Mouse (Mus musculus) monocyte, adult 2 months (primary cell): ENCODE results near the gene Mfng.

ENCODE experiments used
- DNase-seq, 2 experiments: peaks; one replicate each; pipeline ENCODE4 v3.0.0; 2022; ENCODE audit warnings: low spot score in 2 of 2, low read depth in 1 of 2

The Mfng gene

GRCm38 (mm10) chr15:78773290-78773729, at the start of gene Mfng:
TSS of gene Mfng (minus strand) at chr15:78773475.
- peak; percentile 37 to 77 for DNase-seq

DNA sequence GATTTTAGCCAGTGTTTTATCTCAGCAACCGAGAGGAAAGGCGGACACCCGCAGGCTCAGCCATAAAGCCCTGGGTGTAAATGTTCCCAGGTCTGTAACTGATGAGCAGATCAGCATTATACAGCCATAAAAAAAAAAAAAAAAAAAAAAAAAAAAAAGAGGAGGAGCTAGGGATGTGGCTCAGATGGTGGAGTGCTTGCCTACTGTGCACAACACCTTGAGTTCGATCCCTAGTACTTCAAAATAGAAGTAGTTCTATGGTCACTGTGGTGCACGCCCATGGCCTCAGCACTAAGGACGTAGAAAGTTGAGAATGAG, 42.8 kb upstream of the Mfng start:
- no peak for DNase-seq

DNA sequence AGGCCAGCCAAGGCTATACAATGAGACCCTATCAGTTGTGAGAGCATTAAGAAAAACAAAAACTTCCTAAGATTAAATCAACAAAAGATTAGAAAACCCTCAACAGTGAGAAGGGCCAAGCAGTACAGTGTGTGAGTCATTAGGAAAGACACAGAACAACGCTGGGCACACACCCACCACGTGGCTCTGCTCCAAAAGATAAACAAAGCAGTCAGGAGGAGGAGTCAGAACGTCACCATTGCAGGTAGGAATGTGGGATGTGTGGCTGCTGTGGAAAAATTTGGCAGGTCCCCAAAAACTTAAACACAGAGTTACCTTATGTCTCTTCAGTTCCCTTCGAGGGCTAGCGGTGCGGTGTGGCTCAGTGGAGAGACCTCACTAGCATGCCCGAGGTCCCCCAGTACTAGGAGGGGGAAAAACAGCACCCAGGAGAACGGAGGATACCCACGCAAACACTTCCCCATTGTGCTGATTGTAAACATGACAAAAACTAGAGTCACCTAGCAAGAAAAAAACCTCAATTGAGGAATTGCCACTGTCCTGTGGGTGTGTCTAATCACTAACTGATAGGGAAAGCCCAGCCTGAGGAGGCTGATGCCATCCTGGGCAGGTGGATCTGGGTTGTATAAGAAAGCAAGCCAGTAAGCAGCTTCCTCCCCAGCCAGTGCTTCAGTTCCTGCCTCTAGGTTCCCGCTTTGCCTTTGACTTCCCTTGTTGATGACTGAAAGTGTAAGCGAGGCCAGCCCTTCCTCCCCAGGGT, 42.2 kb upstream of the Mfng start:
- peak in 1 of 2 experiments; percentile 45 for DNase-seq

GRCm38 (mm10) chr15:78813603-78814002, 40.3 kb upstream of the Mfng start:
- no peak for DNase-seq

DNA sequence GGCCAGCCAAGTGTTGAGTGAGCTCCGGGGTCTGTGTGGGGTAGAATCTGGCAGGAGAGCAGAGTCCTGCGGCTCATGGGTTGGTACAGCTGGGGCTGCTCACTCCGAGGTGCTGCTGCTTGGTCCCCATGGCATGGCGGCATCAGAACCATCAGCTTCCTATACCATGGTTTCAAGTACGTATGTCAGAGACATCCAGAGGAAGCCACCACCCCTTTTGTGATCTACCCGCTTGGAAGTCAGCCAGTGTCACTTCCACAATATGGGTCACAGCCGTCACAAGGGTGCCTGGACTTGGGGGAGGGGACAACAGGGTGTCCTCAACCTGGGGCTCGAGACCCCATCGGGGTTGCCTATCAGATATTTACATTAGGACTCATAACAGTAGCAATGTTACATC, 36.9 kb upstream of the Mfng start:
- peak; percentile 58 to 71 for DNase-seq

GRCm38 (mm10) chr15:78809739-78810138, 36.5 kb upstream of the Mfng start:
- DNase-seq: no peak

DNA sequence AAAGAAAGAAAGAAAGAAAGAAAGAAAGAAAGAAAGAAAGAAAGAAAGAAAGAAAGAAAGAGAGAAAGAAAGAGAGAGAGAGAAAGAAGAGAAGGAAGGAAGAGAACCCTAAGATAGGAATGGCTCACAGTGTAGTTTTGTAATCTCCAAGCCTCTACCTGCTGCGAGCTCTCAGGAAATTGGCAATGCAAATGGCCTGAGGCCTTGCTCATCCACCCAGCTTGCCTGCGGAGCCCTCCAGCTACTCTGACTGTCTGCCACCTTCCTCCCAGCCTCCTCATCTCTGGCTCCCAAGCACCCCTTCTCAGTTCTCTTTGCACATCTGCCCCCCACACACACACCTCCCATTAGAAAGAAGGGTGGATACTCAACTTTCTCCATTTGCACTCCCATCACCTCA, 35.7 kb upstream of the Mfng start:
- no peak for DNase-seq

GRCm38 (mm10) chr15:78807141-78807540, 33.9 kb upstream of the Mfng start:
- DNase-seq: no peak

GRCm38 (mm10) chr15:78806614-78807013, 33.3 kb upstream of the Mfng start:
- DNase-seq: no peak

- DNase-seq: no peak
These were observed 32.1 kb upstream of the Mfng start for GRCm38 (mm10) chr15:78805351-78805750.

GRCm38 (mm10) chr15:78804326-78804725, 31.1 kb upstream of the Mfng start:
- no peak for DNase-seq

DNA sequence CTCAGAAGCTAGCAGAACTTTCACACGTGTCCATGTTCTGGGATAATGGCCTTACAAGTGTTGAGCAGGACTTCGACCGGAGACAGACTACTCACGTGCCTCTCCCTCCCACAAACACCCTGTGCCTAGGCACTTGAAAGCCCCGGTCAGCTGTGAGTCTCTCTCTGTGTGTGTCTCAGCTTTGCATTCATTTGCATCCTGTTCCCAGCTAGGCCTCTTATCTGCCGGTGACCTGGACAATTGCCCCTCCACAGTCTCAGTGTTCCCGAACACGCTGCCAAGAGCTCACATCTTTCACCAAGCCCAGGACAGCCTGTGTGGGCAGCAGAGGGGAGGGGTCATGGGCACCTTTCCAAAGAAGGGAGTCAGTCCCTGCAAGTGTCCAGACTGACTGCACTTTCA, 30.2 kb upstream of the Mfng start:
- DNase-seq: no peak

DNA sequence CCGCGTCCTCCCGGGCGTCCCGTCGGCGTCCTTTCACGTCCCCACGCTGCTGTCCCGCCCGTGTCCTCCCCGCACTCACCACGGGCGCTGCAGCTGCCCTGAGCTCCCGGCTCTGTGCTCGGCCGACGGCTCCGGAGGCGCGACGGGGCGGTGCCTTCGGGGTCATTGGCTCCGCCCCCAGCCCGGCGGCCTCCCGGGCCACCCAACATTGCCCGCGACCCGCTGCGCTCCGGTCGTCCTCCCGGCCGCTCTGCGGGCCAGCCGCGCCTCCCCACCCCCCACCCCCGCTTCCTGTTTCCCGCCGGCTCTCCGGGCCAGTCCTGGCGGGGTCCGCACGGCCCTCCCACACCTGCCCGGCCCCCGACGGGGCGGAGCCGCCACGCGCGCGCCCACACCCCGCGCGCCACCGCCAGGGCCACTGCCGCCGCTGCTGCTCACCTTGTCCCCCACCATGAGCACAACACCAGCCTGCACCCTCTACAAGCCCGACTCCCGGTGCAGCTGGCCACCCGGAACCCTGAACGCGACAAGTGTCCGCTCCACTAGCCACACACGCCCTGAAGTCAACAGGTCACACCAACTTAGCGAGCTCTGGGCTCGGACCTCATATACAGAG, 29.6 kb upstream of the Mfng start, which contains the start of gene Card10:
Card10 (minus strand) TSS at position 267 of the 616 bp plus-strand sequence.
- DNase-seq: no peak

GRCm38 (mm10) chr15:78801971-78802741, 28.9 kb upstream of the Mfng start:
- DNase-seq: no peak

DNA sequence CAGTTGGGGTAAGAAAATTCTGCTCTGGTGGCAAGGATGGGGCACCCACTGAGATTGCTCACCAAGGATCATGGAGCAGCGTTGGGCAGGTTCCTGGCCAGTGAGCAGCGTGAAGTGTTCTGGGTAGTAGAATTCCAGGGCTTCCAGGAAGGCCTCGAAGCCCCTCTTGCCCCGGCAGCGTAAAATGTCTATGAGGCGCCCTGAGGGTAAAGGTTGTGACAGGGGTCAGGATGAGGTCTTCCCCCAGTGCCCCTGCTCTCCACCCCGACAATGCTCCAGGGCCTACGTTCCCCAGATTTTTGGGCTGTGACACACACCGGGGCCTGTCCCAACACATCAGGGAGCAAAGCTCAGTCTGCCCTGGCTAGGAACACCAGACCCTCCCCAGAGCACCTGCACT, 28.3 kb upstream of the Mfng start:
- DNase-seq: no peak

- no peak for DNase-seq
These were observed 25.8 kb upstream of the Mfng start for GRCm38 (mm10) chr15:78799029-78799428.

DNA sequence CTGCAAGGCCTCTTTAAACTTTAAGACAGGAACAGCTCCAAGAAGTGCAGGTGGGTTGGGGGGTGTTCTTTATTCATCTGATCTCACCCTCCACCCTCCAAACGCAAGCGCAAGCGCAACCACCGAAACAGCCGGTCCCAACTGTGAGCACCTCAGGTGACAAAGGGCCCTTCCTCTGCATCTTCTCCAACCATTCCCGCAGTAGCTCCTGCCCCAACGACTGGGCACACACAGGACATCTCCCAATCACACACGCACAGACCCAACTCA, 23.7 kb upstream of the Mfng start:
- no peak for DNase-seq

DNA sequence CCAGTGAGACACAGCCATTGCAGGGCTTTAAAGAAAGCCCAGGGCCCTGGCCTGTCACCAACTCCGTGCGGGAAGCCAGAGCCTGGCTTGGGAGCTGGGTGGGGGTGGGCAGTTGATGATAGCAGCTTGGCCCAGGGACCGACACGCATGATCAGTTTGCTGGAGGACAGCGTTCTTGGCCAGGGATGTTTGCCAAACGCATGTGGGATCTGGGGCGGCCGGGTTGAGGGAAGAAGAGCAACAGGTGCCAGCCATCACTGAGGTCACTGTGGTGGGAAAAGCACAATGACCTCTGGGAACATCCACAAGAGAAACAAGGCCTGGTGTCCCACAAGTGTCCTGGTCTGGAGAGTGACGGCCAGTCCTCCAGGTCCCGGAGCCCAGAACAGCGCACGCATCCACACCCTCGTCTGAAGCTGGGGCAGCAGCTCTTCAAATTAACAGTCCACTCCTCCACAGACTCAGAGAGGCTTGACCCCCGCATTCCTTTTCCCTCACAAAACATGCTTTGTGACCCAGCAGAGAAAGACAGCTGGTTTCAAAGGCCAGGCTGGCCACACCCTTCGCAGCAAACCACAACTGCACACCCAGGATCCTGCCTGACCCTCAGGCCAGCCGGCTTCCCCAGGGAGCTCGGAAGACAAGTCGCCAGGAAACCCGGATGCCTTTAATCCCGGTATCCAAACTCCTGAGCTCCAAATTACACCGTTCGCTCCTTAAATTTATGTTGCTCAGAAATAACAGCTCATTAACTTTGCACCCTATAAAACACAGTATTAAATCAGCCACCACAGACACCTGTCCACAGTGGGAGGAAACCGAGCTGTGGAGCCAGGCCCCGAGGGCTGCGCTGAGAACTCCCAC, 23.2 kb upstream of the Mfng start:
- no peak for DNase-seq

DNA sequence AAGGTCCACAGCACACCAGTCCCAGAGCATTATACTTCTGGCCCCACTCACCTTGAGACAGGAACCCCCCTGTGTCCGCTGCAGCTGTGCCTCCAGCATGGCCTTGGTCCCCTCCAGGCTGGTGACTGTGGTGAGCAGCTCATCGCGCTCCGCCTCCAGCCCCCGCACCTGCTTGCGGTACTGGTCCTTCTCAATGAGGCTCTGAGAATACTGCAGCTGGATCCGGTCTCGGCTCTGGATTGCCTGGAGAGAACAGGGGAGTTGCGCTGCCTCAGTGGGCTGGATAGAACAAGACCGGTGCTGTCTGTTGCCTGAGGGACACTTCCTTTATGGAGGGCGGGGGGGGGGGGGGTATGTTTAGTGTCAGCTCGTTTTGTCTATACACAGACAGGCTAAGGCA, 17.7 kb upstream of the Mfng start:
- DNase-seq: no peak

- no peak for DNase-seq
These were observed 17.2 kb upstream of the Mfng start for GRCm38 (mm10) chr15:78790451-78790850.

- no peak for DNase-seq
These were observed 16.5 kb upstream of the Mfng start for GRCm38 (mm10) chr15:78789721-78790323.
